ENCODE assay signal across 10 mouse cellular contexts in the genomic region with DNA sequence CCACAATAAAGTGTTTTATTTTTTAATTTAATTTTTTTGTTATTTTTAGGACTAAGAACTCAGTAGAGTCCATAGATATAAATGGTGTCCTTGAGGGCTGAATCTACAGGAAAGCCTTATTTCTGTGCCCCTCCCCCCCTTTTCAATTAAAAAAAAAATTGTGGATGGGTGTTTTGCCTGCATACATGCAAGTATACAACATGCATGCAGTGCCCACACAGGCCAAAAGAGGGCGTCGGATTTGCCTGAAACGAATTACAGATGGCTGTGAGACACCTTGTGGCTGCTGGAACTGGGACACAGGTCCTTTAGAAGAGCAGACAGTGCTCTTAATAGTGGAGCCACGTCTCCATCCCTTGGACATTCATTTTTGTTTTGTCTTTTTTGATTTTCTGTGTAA. TPM values are rescaled to one million over a fixed set of nuclear protein-coding genes. Genes with fewer than 3 reads are reported as not detected.
DNase-seq lines count a peak whose midpoint lies in the region; ATAC-seq and TF ChIP-seq lines count a peak whose summit lies in the region.
"Had no signal": no experiment of that assay in that cellular context is flagged by ENCODE, and none has a peak within 500 bp of the region (broad histone marks: within the 10 kb centered on the region; RNA-seq: fewer than 3 reads in every experiment).

No protein-coding gene starts in this region.

- intact Hi-C loops in heart, postnatal 36 days (cut with DNase I), result no loop called here

- H3K9ac ChIP-seq in forebrain, embryonic 11.5 days (ENCODE audit: low read length), result no peak overlapping the region
- H3K9ac ChIP-seq in forebrain, postnatal 0 days, result no peak overlapping the region
- H3K9ac ChIP-seq in midbrain, embryonic 14.5 days (replicated peaks; ENCODE audit: low read length), result no peak overlapping the region
- no peak overlapping the region for H3K9ac ChIP-seq in midbrain, embryonic 16.5 days (ENCODE audit: low read depth, low read length)
- H3K9ac ChIP-seq: neural tube, embryonic 12.5 days had no signal

- H3K27me3 ChIP-seq in forebrain, embryonic 11.5 days (ENCODE audit: control insufficient read depth, insufficient read depth, low read length), result no peaks in the 10 kb centered on the region
- no peaks in the 10 kb centered on the region for H3K27me3 ChIP-seq in forebrain, postnatal 0 days (ENCODE audit: insufficient read depth, low read length)
- H3K27me3 ChIP-seq in midbrain, embryonic 14.5 days (ENCODE audit: control insufficient read depth, insufficient read depth, low read length), result no peaks in the 10 kb centered on the region
- no peaks in the 10 kb centered on the region for H3K27me3 ChIP-seq in midbrain, embryonic 16.5 days (ENCODE audit: control insufficient read depth, insufficient read depth, low read depth, low read length)
- H3K27me3 ChIP-seq: neural tube, embryonic 12.5 days had no signal

- 34% methylated on average over 4 of the region's 4 CpGs for WGBS in forebrain, embryonic 11.5 days
- 26% methylated on average over 4 of the region's 4 CpGs for WGBS in forebrain, postnatal 0 days
- 22% methylated on average over 4 of the region's 4 CpGs for WGBS in midbrain, embryonic 14.5 days
- WGBS in midbrain, embryonic 16.5 days, result 31% methylated on average over 4 of the region's 4 CpGs

- H3K4me1 ChIP-seq in forebrain, embryonic 11.5 days (replicated peaks; ENCODE audit: control insufficient read depth, insufficient read depth, low read length), result no peaks in the 10 kb centered on the region
- H3K4me1 ChIP-seq in forebrain, postnatal 0 days (ENCODE audit: insufficient read depth), result no peaks in the 10 kb centered on the region
- no peaks in the 10 kb centered on the region for H3K4me1 ChIP-seq in midbrain, embryonic 14.5 days (ENCODE audit: control insufficient read depth, insufficient read depth, low read length)
- H3K4me1 ChIP-seq in midbrain, embryonic 16.5 days (ENCODE audit: control insufficient read depth, insufficient read depth, low read length), result no peaks in the 10 kb centered on the region
- H3K4me1 ChIP-seq: neural tube, embryonic 12.5 days had no signal

- DNase-seq in forebrain, embryonic 11.5 days (ENCODE audit: low spot score), result peak; percentile 60
- no peak for DNase-seq in forebrain, postnatal 0 days
- DNase-seq in midbrain, embryonic 14.5 days, result peak; percentile 19
- DNase-seq in cerebellum, postnatal 36 days, result peak; percentile 6 to 11
- DNase-seq in retina, embryonic 14.5 days (ENCODE audit: low spot score), result peak; percentile 43
- no peak for DNase-seq in urinary bladder, postnatal 36 days (ENCODE audit: low spot score in 2 of 2)
- no peak for DNase-seq in heart, postnatal 36 days

- no peaks in the 10 kb centered on the region for H3K9me3 ChIP-seq in forebrain, embryonic 11.5 days (ENCODE audit: control insufficient read depth, low read length)
- H3K9me3 ChIP-seq in forebrain, postnatal 0 days (ENCODE audit: low read length), result no peaks in the 10 kb centered on the region
- no peaks in the 10 kb centered on the region for H3K9me3 ChIP-seq in midbrain, embryonic 14.5 days (ENCODE audit: control insufficient read depth, low read length)
- no peaks in the 10 kb centered on the region; the same call in 1 of the 2 replicates for H3K9me3 ChIP-seq in midbrain, embryonic 16.5 days (replicated peaks; ENCODE audit: control insufficient read depth, low read length, poor library complexity, severe bottlenecking)
- H3K9me3 ChIP-seq: neural tube, embryonic 12.5 days had no signal

- no peak overlapping the region for H3K4me2 ChIP-seq in forebrain, embryonic 11.5 days (ENCODE audit: low read depth, low read length, severe bottlenecking)
- H3K4me2 ChIP-seq in forebrain, postnatal 0 days (ENCODE audit: low read depth), result no peak overlapping the region
- no peak overlapping the region for H3K4me2 ChIP-seq in midbrain, embryonic 14.5 days (ENCODE audit: low read length)
- H3K4me2 ChIP-seq in midbrain, embryonic 16.5 days (ENCODE audit: low read length), result no peak overlapping the region
- H3K4me2 ChIP-seq: neural tube, embryonic 12.5 days had no signal

- H3K27ac ChIP-seq in forebrain, embryonic 11.5 days (ENCODE audit: low read depth, low read length), result no peak overlapping the region
- H3K27ac ChIP-seq in forebrain, postnatal 0 days (ENCODE audit: low read depth, low read length), result no peak overlapping the region
- H3K27ac ChIP-seq in midbrain, embryonic 14.5 days (replicated peaks; ENCODE audit: low read depth, low read length), result no peak overlapping the region
- no peak overlapping the region for H3K27ac ChIP-seq in midbrain, embryonic 16.5 days (ENCODE audit: low read length)
- H3K27ac ChIP-seq: neural tube, embryonic 12.5 days had no signal

- TF ChIP-seq CTCF in forebrain, postnatal 0 days (IDR thresholded peaks at IDR 0.05; ENCODE audit: low read depth), result no peak

- no peak for ATAC-seq in forebrain, embryonic 11.5 days (replicated peaks; ENCODE audit: low FRiP score)
- no peak for ATAC-seq in forebrain, postnatal 0 days
- no peak for ATAC-seq in midbrain, embryonic 14.5 days (ENCODE audit: low FRiP score, low TSS enrichment)
- no peak for ATAC-seq in midbrain, embryonic 16.5 days

- no peak overlapping the region for H3K4me3 ChIP-seq in forebrain, embryonic 11.5 days (ENCODE audit: low read depth, low read length)
- H3K4me3 ChIP-seq in forebrain, postnatal 0 days (ENCODE audit: low read depth, low read length), result no peak overlapping the region
- H3K4me3 ChIP-seq in midbrain, embryonic 14.5 days (replicated peaks; ENCODE audit: low read depth, low read length), result no peak overlapping the region
- H3K4me3 ChIP-seq in midbrain, embryonic 16.5 days (ENCODE audit: low read depth, low read length), result no peak overlapping the region
- H3K4me3 ChIP-seq: neural tube, embryonic 12.5 days had no signal

- no peaks in the 10 kb centered on the region for H3K36me3 ChIP-seq in forebrain, embryonic 11.5 days (ENCODE audit: control insufficient read depth, insufficient read depth, low read length)
- no peaks in the 10 kb centered on the region for H3K36me3 ChIP-seq in forebrain, postnatal 0 days (ENCODE audit: insufficient read depth)
- H3K36me3 ChIP-seq in midbrain, embryonic 14.5 days (ENCODE audit: control insufficient read depth, insufficient read depth, low read length), result no peaks in the 10 kb centered on the region
- H3K36me3 ChIP-seq in midbrain, embryonic 16.5 days (ENCODE audit: control insufficient read depth, insufficient read depth, low read length), result no peaks in the 10 kb centered on the region
- H3K36me3 ChIP-seq: neural tube, embryonic 12.5 days had no signal

RNA-seq across cellular contexts. Expression of a gene that starts 9.9 kb away (rescaled TPM):
- not detected in 2 replicates for polyA plus RNA-seq in forebrain, embryonic 11.5 days (2014; fragmentation: Nextera tagmentation; extraction: Ambion mirVana)
- total RNA-seq in forebrain, postnatal 0 days (2014; rRNA removed), result not detected in 2 replicates
- polyA plus RNA-seq in forebrain, postnatal 0 days (2015; fragmentation: Nextera tagmentation; extraction: Ambion mirVana), result not detected in 2 replicates
- not detected in 2 replicates for polyA plus RNA-seq in midbrain, embryonic 14.5 days (2014; fragmentation: Nextera tagmentation; extraction: Ambion mirVana)
- polyA plus RNA-seq in midbrain, embryonic 16.5 days (2015; fragmentation: Nextera tagmentation; extraction: Ambion mirVana), result not detected in 2 replicates
- total RNA-seq in heart, postnatal 36 days (2021), result not detected
- total RNA-seq: hematopoietic stem cell, adult 5-6 weeks had no signal
- polyA plus RNA-seq: neural tube, embryonic 12.5 days had no signal

Comparison
In these comparisons a context has a peak if more than half of its experiments do, and no peak if none do; other contexts are left out.
1. DNase-seq: peak in forebrain, embryonic 11.5 days (single experiment), midbrain, embryonic 14.5 days (single experiment), cerebellum, postnatal 36 days (2 of 2) and retina, embryonic 14.5 days (single experiment); none in forebrain, postnatal 0 days (single experiment), urinary bladder, postnatal 36 days (0 of 2) and heart, postnatal 36 days (0 of 2).